Mouse (Mus musculus) G1E (cell line): ENCODE measurements around the gene Cap2. TPM values are rescaled to one million over a fixed set of nuclear protein-coding genes. Genes with fewer than 3 reads are reported as not detected.
A peak's percentile ranks its signal among the peaks of the same experiment; 100 is the strongest.

Source experiments
- ATAC-seq: 2 replicates; pipeline ENCODE4 v1.8.0; 2016; ENCODE audit warnings: mild to moderate bottlenecking; ENCODE audit not compliant: insufficient number of reproducible peaks, poor library complexity, low FRiP score, severe bottlenecking; ENCODE audit errors: extremely low read depth
- DNase-seq: peaks from one replicate; pipeline ENCODE4 v3.0.0; 2012; ENCODE audit warnings: low spot score
- H3K27me3 ChIP-seq: 2 replicates; pipeline ENCODE4 v1.6.1; 2012; ENCODE audit warnings: mild to moderate bottlenecking, low read length, inconsistent platforms; ENCODE audit not compliant: insufficient read depth
- H3K36me3 ChIP-seq: replicated peaks from 2 replicates; pipeline ENCODE3; 2012; ENCODE audit warnings: mild to moderate bottlenecking, inconsistent platforms
- H3K4me1 ChIP-seq: 2 replicates; pipeline ENCODE4 v1.6.1; 2012; ENCODE audit warnings: low read depth, low read length, inconsistent platforms, mixed read lengths; ENCODE audit not compliant: insufficient read depth
- H3K4me3 ChIP-seq: 2 replicates; pipeline ENCODE4 v1.5.1; 2012; ENCODE audit warnings: low read depth, mild to moderate bottlenecking, inconsistent platforms, low read length, moderate library complexity, mixed read lengths
- H3K9me3 ChIP-seq: replicated peaks from 2 replicates; pipeline ENCODE4 v1.6.1; 2012; ENCODE audit warnings: inconsistent platforms
- CTCF ChIP-seq: IDR thresholded peaks from 2 replicates; pipeline ENCODE4 v1.5.1; 2012; ENCODE audit warnings: low read depth, low read length, inconsistent platforms, mixed read lengths
- GATA1 ChIP-seq: IDR thresholded peaks from 2 replicates; pipeline ENCODE4 v1.6.1; 2012; ENCODE audit warnings: borderline replicate concordance, low read length, inconsistent platforms, mixed read lengths
- GATA2 ChIP-seq: IDR thresholded peaks from 2 replicates; pipeline ENCODE4 v1.6.1; 2012; ENCODE audit warnings: low read depth, low read length, inconsistent platforms, borderline replicate concordance
- POLR2AphosphoS5 ChIP-seq: IDR thresholded peaks from 2 replicates; pipeline ENCODE4 v1.6.1; 2012; ENCODE audit warnings: low read depth, low read length, inconsistent platforms; ENCODE audit not compliant: insufficient replicate concordance
- TAL1 ChIP-seq: conservative IDR thresholded peaks from 2 replicates; pipeline ENCODE4 v1.6.1; 2012; ENCODE audit warnings: low read depth, low read length, inconsistent platforms, mixed read lengths
- polyA plus RNA-seq: library from polyadenylated mRNA; stranded (reverse); fragments of >175 nt; gene quantifications from 2 replicates; pipeline ENCODE4 v1.2.3, GENCODE M21; 2012
- total RNA-seq, 2 experiments: library from RNA; stranded (forward) in 1 of 2; stranded (reverse) in 1 of 2; fragments of 200-1000 nt in 1 of 2; fragments of >200 nt in 1 of 2; fragmentation: Nextera tagmentation in 1 of 2; gene quantifications; 2 replicates each; pipeline ENCODE4 v1.2.3; 2014 to 2017

Cap2 gene
- total and polyA plus RNA-seq, 3 experiments = 0.05 TPM; not detected in 2

DNA sequence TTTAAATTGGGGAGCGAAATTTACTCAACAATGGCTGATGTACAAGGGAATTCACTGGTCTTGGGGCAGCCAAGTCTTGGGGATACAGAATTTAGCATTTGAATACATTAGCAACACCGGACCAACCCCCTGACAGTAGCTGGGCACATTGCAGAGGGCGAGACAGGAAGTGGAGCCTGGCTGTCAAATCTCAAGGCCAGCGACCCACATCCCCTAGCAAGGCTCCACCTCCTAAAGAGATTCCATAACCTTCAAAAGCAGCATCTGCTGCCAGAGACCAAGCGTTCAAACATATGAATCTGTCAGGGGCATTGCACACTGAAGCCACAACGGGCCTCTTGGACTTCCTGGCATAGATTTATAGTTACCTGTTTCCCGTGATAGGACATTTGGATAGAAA, 150.2 kb downstream of the Cap2 start:
- H3K36me3 ChIP-seq = no peaks in the 10 kb centered on the region
- no peaks in the 10 kb centered on the region for H3K9me3 ChIP-seq
- TF ChIP-seq GATA1 (no peak), TAL1 (no peak), POLR2AphosphoS5 (no peak), GATA2 (no peak), CTCF (no peak)
- DNase-seq (no peak), ATAC-seq (no peak)
- H3K4me1 ChIP-seq = no peaks in the 10 kb centered on the region
- H3K27me3 ChIP-seq = peaks cover 15% of the 10 kb centered on the region
- H3K4me3 ChIP-seq = no peak overlapping the region

DNA sequence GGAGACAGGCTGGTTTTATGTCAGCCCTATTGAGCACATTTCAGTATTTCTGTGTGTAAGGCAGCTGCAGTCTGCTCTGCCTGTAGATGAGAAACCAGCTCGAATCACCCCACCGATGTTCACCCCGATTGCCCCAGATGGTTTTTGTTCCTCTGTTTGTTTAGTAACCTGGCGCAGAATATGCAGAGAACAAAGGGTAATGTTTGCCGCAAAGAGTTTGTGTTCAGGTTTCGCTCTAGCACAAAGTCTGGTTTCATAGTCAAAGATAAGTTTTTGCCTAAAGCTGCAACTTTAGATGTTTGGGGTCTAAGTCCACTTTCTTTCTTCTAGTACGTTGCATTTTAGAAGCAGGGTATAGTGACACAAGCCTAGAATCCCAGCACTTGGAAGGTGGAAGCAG, 151.0 kb downstream of the Cap2 start:
- H3K27me3 ChIP-seq = peaks cover 20% of the 10 kb centered on the region
- ATAC-seq (no peak), DNase-seq (no peak)
- no peaks in the 10 kb centered on the region for H3K4me1 ChIP-seq
- no peak overlapping the region for H3K4me3 ChIP-seq
- TF ChIP-seq GATA1 = no peak
- no peak for TF ChIP-seq GATA2
- TF ChIP-seq POLR2AphosphoS5 = no peak
- no peak for TF ChIP-seq CTCF
- TF ChIP-seq TAL1 = no peak
- no peaks in the 10 kb centered on the region for H3K36me3 ChIP-seq
- H3K9me3 ChIP-seq = no peaks in the 10 kb centered on the region

DNA sequence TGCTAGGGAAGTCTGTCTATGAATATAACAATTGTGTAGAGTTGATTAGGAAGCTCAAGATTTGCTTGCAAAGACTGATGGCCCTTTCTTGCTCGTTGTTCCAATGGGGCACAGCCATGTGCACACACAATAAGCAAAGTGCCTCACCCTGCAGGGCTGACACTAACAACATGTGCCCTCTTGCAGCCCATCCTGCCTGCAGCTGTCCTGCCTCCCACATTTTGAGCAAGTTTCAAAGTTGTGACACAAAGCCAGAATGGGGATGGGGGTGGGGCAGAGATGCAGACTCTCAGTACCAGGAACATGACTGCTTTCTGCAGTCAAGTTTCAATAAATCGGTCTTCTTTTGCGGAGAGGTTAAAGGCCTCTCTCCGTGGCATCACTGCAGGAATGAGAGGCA, 152.0 kb downstream of the Cap2 start:
- ATAC-seq = no peak
- DNase-seq = no peak
- no peaks in the 10 kb centered on the region for H3K4me1 ChIP-seq
- no peaks in the 10 kb centered on the region for H3K9me3 ChIP-seq
- no peak overlapping the region for H3K4me3 ChIP-seq
- TF ChIP-seq CTCF (no peak), POLR2AphosphoS5 (no peak), GATA1 (no peak), GATA2 (no peak), TAL1 (no peak)
- H3K36me3 ChIP-seq = no peaks in the 10 kb centered on the region
- peaks cover 16% of the 10 kb centered on the region for H3K27me3 ChIP-seq

DNA sequence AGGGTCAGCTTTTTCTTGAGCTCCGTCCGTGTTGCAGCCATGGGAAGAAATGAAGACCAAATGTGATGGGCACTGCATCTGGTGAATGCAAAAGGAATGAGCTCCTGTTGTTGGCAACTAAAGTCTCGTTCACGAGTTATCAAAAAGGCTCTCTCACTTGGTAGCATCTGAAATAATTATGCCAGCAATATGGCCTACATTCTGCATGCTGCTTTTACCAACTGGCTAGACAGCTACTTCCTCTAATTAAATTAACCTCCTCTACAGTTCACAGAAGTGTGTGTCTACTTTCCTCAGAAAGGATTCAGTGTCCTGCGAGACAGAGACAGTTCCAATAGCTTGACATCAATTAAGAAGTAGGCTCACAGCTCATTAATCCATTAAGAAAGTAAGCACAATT, 152.9 kb downstream of the Cap2 start:
- Histone ChIP-seq H3K9me3 (no peaks in the 10 kb centered on the region), H3K4me1 (no peaks in the 10 kb centered on the region), H3K4me3 (no peak overlapping the region), H3K36me3 (no peaks in the 10 kb centered on the region), H3K27me3 (peaks cover 18% of the 10 kb centered on the region)
- no peak for TF ChIP-seq GATA2
- TF ChIP-seq POLR2AphosphoS5 = no peak
- TF ChIP-seq TAL1 = no peak
- TF ChIP-seq GATA1 = no peak
- TF ChIP-seq CTCF = no peak
- DNase-seq (no peak), ATAC-seq (no peak)

DNA sequence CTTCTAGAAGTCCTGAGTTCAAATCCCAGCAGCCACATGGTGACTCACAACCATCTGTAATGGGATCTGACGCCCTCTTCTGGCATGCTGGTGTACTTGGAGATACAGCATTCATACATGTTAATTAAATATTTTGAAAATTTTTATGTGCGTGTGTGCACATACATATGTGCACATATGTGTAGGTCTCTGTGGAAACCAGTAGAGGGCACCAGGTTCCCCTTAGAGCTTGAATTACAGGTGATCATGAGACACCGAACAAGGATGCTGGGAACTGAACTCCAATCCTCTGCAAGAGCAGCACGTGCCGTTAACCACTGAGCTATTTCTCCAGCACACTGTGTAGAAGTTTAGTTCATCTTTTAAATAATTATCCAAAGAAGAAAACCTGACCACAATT, 157.6 kb downstream of the Cap2 start:
- Histone ChIP-seq H3K9me3 (no peaks in the 10 kb centered on the region), H3K36me3 (no peaks in the 10 kb centered on the region), H3K4me1 (no peaks in the 10 kb centered on the region), H3K4me3 (no peak overlapping the region), H3K27me3 (peaks cover 28% of the 10 kb centered on the region)
- DNase-seq (no peak), ATAC-seq (no peak)
- TF ChIP-seq GATA1 (no peak), TAL1 (no peak), GATA2 (no peak)

DNA sequence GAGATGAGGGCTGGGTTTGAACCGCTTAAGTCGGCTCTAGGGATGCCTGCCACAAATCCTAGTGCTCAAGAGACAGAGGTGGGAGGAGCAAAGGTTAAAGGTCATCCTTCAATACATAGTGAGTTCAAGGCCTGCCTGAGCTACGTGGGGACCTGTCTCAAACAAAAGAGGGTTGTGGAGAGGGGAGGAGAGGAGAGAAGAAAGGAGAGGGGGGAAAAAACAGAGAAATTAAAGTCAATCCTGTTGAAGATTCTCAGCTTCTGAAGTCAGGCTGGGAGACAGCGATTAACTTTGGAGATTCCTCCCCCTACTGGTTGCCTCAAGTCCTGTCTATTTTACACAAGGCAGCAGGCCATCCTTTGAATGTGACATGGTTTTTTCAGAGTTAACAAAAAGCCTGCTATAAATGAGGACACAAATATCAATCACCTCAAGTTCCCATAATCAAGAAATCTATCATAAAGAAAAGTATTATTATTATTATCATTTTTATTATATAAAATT, 161.9 kb downstream of the Cap2 start:
- peaks cover 3% of the 10 kb centered on the region for H3K4me1 ChIP-seq
- ATAC-seq (no peak; the same call in 1 of the 2 replicates), DNase-seq (peak; percentile 6)
- peaks cover 28% of the 10 kb centered on the region for H3K27me3 ChIP-seq
- TF ChIP-seq CTCF = peak; percentile 8; the same call in 1 of the 2 replicates
- no peak for TF ChIP-seq GATA2
- no peak overlapping the region for H3K4me3 ChIP-seq
- H3K9me3 ChIP-seq = no peaks in the 10 kb centered on the region
- H3K36me3 ChIP-seq = no peaks in the 10 kb centered on the region

DNA sequence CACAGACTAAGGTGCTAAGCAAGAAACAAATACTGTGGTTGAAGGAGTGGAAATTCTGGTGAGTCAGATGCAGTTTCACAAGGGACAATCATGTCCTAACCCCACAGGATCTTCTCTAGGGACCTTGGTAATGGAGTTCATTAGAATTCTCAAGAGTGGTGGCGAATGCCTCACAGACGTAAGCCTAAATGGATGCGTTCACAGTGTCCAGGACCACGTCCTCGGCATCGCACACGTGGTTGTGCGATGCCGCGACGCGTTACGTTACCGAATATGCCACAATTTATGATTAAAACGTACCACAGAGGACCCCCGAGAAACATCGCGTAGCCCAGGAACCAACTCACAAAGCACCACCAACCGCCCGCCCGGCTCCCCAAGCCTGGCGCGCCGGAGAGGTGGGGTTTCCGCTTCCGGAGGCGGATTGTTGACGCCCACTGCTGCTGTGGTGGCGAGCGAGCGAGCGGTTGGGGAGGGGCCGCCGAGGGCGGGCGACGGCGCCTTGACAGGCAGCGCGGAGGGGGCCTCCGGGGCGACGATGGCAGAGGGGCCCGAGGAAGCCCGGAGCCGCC, 167.5 kb downstream of the Cap2 start, which contains the start of gene Fam8a1:
Gene Fam8a1 (plus strand): TSS at position 475 of the 572 bp plus-strand sequence.
- Histone ChIP-seq H3K4me1 (peaks cover 18% of the 10 kb centered on the region), H3K9me3 (no peaks in the 10 kb centered on the region), H3K36me3 (peaks cover 29% of the 10 kb centered on the region), H3K4me3 (peak within 1 kb of the TSS; percentile 96), H3K27me3 (peaks cover 7% of the 10 kb centered on the region; the same call in 1 of the 2 replicates)
- TF ChIP-seq CTCF (no peak), GATA2 (no peak), GATA1 (no peak)
- peak; percentile 80 for DNase-seq
- peak; percentile 87 for ATAC-seq
